Mouse (Mus musculus): ENCODE data around the gene Usp32.

- TF ChIP-seq CTCF (IDR thresholded peaks at IDR 0.05; ENCODE audit: control insufficient read depth, insufficient read depth, low read length) (no peak), POLR2A (IDR thresholded peaks at IDR 0.05; ENCODE audit: borderline replicate concordance, control insufficient read depth, low read depth, low read length) (no peak)
These were observed 182.2 kb downstream of the Usp32 start, which contains the start of gene Car4 for GRCm38 (mm10) chr11:84957591-84958270.

Measured in bone marrow, adult 2 months (tissue).